Mouse (Mus musculus) ES-Bruce4 (cell line): Measurements from ENCODE around the gene Zfp958.
"Not testable (repeated sequence)": the region's sequence is repeated elsewhere in the genome, so short reads cannot be mapped to it uniquely, and the experiment has no call there.

Experiments
- CTCF ChIP-seq: IDR thresholded peaks from one replicate; pipeline ENCODE4 v1.8.1; 2011; ENCODE audit warnings: low read depth, low read length
- POLR2A ChIP-seq: IDR thresholded peaks from one replicate; pipeline ENCODE4 v1.8.1; 2011; ENCODE audit warnings: low read length; ENCODE audit not compliant: insufficient read depth

DNA sequence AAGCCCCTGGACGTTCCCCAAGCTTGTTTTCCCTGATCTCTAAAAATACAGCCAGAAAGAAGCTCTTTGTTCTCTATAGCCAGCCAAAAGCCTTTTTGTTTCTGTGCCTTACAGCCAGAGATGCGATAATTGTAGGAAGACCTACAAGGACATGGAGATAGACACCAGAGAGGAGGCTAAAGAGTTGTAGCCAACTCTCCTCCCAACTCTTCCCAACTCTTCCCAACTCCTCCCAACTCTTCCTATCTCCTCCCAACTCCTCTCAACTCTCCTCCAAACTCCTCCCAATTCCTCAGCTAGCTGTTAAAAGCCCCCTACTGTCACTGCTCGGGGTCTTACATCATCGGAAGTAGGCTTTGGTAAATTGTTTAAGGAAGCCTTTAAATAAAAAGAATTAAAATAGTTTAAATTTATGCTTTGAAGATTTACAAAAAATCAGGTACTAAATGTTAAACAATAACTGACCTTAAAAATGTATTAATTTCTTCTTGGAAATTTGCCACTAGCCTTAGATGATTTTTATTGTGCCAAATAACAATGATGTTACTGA, 1.3 kb upstream of the Zfp958 start:
- not testable (repeated sequence) for TF ChIP-seq CTCF, POLR2A
